Mouse (Mus musculus): ENCODE data around the gene Slc12a7. TPM values are rescaled to one million over a fixed set of nuclear protein-coding genes. Genes with fewer than 3 reads are reported as not detected.

The Slc12a7 gene
- total RNA-seq, 2 experiments from 2014 or later = 3.0 to 3.6 TPM

Other genes starting within 250 kb of the Slc12a7 start
- gene Slc6a3, start 196.3 kb upstream of the Slc12a7 start, total RNA-seq (2014; fragmentation: Nextera tagmentation) = not detected in 2 replicates
- not detected in 2 replicates for gene Slc6a3, start 196.3 kb upstream of the Slc12a7 start, total RNA-seq (2017)
- 203 and 212 TPM in 2 replicates for gene Clptm1l, start 129.1 kb upstream of the Slc12a7 start, total RNA-seq (2014; fragmentation: Nextera tagmentation)
- 80.6 and 81.1 TPM in 2 replicates for gene Clptm1l, start 129.1 kb upstream of the Slc12a7 start, total RNA-seq (2017)
- 4.5 TPM in 1 of 2 replicates, not detected in the other for gene Tert, start 106.2 kb upstream of the Slc12a7 start, total RNA-seq (2014; fragmentation: Nextera tagmentation)
- gene Tert, start 106.2 kb upstream of the Slc12a7 start, total RNA-seq (2017) = 2.2 TPM in 1 of 2 replicates, not detected in the other
- not detected in 2 replicates for gene Slc6a18, start 55.1 kb upstream of the Slc12a7 start, total RNA-seq (2014; fragmentation: Nextera tagmentation)
- gene Slc6a18, start 55.1 kb upstream of the Slc12a7 start, total RNA-seq (2017) = not detected in 2 replicates
- not detected in 2 replicates for gene Slc6a19, start 28.2 kb upstream of the Slc12a7 start, total RNA-seq (2014; fragmentation: Nextera tagmentation)
- not detected in 2 replicates for gene Slc6a19, start 28.2 kb upstream of the Slc12a7 start, total RNA-seq (2017)
- not detected in 2 replicates for gene Nkd2, start 114.5 kb downstream of the Slc12a7 start, total RNA-seq (2014; fragmentation: Nextera tagmentation)
- not detected in 2 replicates for gene Nkd2, start 114.5 kb downstream of the Slc12a7 start, total RNA-seq (2017)
- 33.9 and 34.2 TPM in 2 replicates for gene Trip13, start 204.7 kb downstream of the Slc12a7 start, total RNA-seq (2014; fragmentation: Nextera tagmentation)
- 36.6 and 57.9 TPM in 2 replicates for gene Trip13, start 204.7 kb downstream of the Slc12a7 start, total RNA-seq (2017)
- 33.5 and 37.1 TPM in 2 replicates for gene Brd9, start 204.7 kb downstream of the Slc12a7 start, total RNA-seq (2014; fragmentation: Nextera tagmentation)
- gene Brd9, start 204.7 kb downstream of the Slc12a7 start, total RNA-seq (2017) = 94.5 and 119 TPM in 2 replicates
- not detected in 2 replicates for gene Zdhhc11, start 230.8 kb downstream of the Slc12a7 start, total RNA-seq (2014; fragmentation: Nextera tagmentation)
- not detected in 2 replicates for gene Zdhhc11, start 230.8 kb downstream of the Slc12a7 start, total RNA-seq (2017)